Mouse (Mus musculus) Patski (cell line): ENCODE results near the gene Olfr159. TPM values are rescaled to one million over a fixed set of nuclear protein-coding genes. Genes with fewer than 3 reads are reported as not detected.

Experiments
- ATAC-seq: fragments of 100-300 bp; one replicate; pipeline ENCODE4 v1.8.0; 2021
- CTCF ChIA-PET: fragments of 350-600 bp; sonication (Branson Sonifier 250); formaldehyde crosslinking; loops from one replicate; lab custom pipeline; 2022; ENCODE audit warnings: inconsistent platforms; lab: Charles Lee
- POLR2A ChIA-PET: fragments of 350-600 bp; sonication (Branson Sonifier 250); formaldehyde crosslinking; loops from one replicate; lab custom pipeline; 2022; ENCODE audit warnings: antibody characterized with exemption, inconsistent platforms; lab: Charles Lee
- DNase-seq: peaks from one replicate; pipeline ENCODE4 v3.0.0-alpha.2; 2011; ENCODE audit warnings: low read depth, low spot score
- H3K27me3 ChIP-seq: fragments of 371-371 bp; one replicate; pipeline ENCODE4 v1.5.1; 2021
- CTCF ChIP-seq: fragments of 100-300 bp; IDR thresholded peaks from one replicate; pipeline ENCODE4 v1.5.1; 2021
- in situ Hi-C: fragments of 300-500 bp; cut with MboI; formaldehyde crosslinking; loops from 3 replicates; pipeline ENCODE4 v1.11.1; 2018; ENCODE audit warnings: low pct_unique_long_range_greater_than_20kb, mixed read lengths
- polyA plus RNA-seq: library from polyadenylated mRNA; unstranded; gene quantifications from one replicate; pipeline ENCODE4 v1.2.3, GENCODE M21; 2021

The Olfr159 gene
- polyA plus RNA-seq, 1 experiment from 2014 or later: not detected

DNA sequence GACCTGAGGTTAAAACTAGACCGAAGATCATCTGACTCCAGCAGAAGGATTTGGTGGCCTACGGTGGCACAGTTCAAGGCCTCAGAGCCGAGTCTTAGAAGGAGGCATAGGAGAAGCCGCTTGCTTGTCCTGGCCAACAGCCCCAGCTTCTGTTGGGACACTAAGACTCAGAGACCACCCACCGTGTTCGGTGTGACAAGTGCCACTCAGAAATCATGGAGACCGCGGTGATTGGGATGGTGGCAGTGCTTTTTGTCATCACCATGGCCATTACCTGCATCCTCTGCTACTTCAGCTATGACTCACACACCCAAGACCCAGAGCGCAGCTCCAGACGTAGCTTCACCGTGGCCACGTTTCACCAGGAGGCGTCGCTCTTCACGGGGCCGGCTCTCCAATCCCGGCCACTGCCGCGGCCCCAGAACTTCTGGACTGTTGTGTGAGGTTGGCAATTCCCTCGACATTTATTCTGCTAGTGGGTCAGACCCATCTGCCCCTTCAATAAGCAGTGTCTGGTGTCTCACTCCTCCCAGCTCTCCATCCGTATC, 40.0 kb downstream of the Olfr159 start:
- ChIA-PET POLR2A (no interaction called here), CTCF (interaction anchor here (1.5 kb wide), 1 partner anchor 33 kb away, joined by 3 read pairs; no protein-coding TSS in a partner anchor)
- ATAC-seq (no peak), DNase-seq (no peak)
- TF ChIP-seq CTCF: no peak
- in situ Hi-C loops: no loop called here
- no peaks in the 10 kb centered on the region for H3K27me3 ChIP-seq

DNA sequence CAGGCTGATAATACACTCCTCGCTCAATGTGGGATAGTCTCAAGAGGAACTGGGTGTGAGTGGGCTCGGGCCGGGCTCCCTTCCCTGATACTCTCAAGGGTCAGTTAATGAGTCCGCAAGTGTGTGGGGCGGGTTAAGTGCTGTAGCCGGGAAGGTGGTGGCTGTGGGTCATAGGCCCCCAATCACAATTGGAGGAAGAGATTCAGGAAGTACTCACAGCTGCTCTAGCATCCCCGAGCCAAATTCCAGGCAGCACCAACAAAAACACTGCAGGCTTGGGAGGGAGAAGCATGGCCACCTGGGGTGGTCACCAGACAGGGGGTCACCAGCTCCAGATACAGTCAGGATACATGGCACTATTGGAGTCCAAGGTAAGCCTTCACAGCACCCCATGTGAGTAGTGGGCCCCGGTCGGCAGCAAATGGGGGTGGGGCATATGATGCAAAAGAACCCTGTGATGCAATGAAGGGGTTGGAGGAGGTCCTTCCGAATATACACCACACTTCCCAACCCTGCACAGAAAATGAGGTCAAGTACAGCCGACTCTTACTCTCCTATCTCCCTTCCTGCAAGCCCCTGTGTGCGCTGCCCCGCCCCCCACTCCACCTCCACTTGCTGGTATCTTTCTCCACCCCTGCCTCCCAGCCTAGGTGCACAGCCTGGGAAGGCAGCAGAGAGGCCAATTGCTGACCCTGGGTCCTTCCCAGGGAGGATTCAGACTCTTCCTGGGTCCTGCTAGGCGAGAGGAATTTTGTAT, 40.8 kb downstream of the Olfr159 start, which contains the start of gene Spaar:
TSS of gene Spaar (plus strand) at position 241 of the 757 bp plus-strand sequence.
- ATAC-seq (no peak), DNase-seq (no peak)
- no peak for TF ChIP-seq CTCF
- POLR2A ChIA-PET: no interaction called here
- in situ Hi-C loops: no loop called here
- H3K27me3 ChIP-seq: no peaks in the 10 kb centered on the region
- CTCF ChIA-PET: interaction anchor here (1.3 kb wide), 1 partner anchor 14 kb away, joined by 3 read pairs; no protein-coding TSS in a partner anchor

DNA sequence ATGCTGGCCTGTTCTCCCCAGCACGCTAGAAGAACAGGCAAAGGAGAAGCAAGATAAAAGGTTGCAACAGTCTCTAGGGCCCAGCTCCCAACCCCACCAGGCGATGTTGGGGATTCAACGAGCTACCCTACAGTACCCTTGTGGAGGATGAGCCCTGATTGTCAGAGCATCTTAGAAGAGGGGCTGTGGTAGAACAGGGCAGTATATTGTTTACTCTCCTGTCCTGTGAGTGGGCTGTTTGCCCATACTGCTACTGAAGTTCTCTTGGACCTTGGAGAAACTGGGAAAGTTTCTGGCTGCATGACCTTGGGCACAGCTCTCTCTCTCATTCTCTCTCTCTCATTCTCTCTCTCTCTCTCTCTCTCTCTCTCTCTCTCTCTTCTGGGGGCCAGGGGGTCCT, 41.7 kb downstream of the Olfr159 start:
- in situ Hi-C loops: no loop called here
- POLR2A ChIA-PET: no interaction called here
- ATAC-seq: no peak

DNA sequence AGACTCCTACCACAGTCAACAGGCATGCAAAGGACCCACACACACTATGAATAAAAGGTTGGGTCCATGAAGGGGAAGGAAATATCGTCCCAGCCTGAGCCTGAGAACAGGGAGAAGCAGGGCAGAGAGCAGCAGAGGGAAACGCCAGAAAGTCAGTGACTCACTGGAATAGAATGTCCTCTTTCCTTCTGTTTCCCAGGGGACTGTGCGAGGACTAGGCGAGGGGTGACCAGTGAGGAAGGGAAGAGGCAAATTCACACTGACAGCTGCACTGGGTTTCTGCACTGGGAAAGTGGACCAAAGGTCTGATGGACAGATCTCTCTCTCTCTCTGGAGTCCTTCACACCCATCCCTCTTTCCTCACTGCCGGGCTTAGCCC, 42.2 kb downstream of the Olfr159 start:
- CTCF ChIA-PET: interaction anchor here (1.1 to 1.4 kb wide), 3 partner anchors 15 to 98 kb away, joined by 3 to 4 read pairs (median 3); no protein-coding TSS in a partner anchor
- peak; percentile 50 for DNase-seq
- TF ChIP-seq CTCF: no peak
- in situ Hi-C loops: no loop called here
- ATAC-seq: peak; percentile 78
- H3K27me3 ChIP-seq: no peaks in the 10 kb centered on the region
- POLR2A ChIA-PET: no interaction called here

More for the DNA sequence above, 41.7 kb downstream of the Olfr159 start:
- CTCF ChIA-PET: interaction anchor here (1.1 to 1.4 kb wide), 3 partner anchors 14 to 99 kb away, joined by 3 to 4 read pairs (median 3); no protein-coding TSS in a partner anchor
- H3K27me3 ChIP-seq: no peaks in the 10 kb centered on the region
- no peak for DNase-seq
- TF ChIP-seq CTCF: no peak

DNA sequence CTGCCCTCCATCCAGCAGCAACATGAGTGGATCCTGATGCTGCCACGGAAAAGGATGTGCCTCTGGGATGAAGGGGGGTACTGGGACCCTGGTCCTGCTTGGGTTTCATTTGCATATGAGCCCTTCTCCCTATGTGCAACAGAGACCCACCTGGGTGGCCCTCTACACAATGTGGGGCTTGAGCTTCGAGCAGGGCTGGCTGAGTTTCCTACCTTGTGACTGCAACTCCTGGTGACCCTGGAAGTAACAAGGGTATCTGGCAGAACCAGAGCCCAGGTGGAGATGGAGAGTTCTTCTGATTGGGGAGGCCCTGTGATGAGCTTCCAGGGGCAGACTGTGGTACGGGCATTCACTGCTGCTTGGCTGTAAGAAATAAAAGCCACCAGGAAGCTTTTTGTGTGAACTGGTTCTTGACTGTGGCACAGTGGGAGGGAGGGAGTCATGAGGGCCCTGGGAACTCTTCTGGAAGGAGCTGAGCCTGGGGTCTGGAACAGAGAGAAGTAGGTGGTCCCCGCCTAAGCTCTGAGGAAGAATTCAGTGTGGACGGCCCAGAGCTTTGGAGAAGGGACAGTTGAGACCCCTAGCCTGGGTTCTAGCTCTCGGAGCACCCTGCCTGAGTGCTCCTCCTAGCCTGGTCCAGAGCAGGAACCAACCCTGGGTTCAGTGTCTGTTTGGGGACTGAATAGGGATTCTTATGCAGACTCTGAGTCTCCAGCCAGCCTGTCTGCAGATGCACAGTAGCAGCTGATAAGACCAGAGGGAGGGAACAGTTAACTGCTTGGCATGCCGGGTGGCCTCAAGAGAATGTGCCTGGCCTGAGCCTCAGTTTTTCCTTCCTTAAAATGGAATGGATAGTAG, 42.9 kb downstream of the Olfr159 start:
- in situ Hi-C loops: no loop called here
- no peak for TF ChIP-seq CTCF
- DNase-seq: no peak
- H3K27me3 ChIP-seq: no peaks in the 10 kb centered on the region
- POLR2A ChIA-PET: no interaction called here
- CTCF ChIA-PET: interaction anchor here (0.9 to 1.4 kb wide), 2 partner anchors 62 to 98 kb away, joined by 3 to 4 read pairs; no protein-coding TSS in a partner anchor
- peak; percentile 15 for ATAC-seq

DNA sequence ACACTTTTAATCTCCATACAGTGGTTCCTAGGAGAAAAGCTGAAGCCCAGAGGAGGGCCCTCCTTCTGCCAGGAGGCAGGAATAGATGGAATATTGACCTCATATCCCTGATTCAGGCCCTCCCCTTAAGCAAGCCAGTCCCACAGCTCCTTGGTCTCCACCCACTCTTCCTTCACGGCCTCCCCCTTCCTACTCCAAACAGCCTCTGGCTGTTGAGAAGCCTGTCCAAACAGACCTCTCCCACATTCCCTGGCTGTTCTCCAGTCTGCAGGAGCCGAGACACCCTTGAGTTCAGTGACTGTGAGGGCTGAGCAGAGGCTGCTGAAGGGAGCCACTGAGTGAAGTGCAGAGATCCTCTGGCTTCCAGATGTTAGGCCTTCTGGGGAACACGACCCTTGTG, 43.8 kb downstream of the Olfr159 start, which contains the start of gene Hrct1:
TSS of gene Hrct1 (plus strand) at position 194 of the 400 bp plus-strand sequence.
- ChIA-PET POLR2A (no interaction called here), CTCF (interaction anchor here (0.9 to 2.6 kb wide), 2 partner anchors 36 to 55 kb away, joined by 3 to 11 read pairs; no protein-coding TSS in a partner anchor)
- no peaks in the 10 kb centered on the region for H3K27me3 ChIP-seq
- in situ Hi-C loops: no loop called here
- DNase-seq (no peak), ATAC-seq (no peak)
- no peak for TF ChIP-seq CTCF

DNA sequence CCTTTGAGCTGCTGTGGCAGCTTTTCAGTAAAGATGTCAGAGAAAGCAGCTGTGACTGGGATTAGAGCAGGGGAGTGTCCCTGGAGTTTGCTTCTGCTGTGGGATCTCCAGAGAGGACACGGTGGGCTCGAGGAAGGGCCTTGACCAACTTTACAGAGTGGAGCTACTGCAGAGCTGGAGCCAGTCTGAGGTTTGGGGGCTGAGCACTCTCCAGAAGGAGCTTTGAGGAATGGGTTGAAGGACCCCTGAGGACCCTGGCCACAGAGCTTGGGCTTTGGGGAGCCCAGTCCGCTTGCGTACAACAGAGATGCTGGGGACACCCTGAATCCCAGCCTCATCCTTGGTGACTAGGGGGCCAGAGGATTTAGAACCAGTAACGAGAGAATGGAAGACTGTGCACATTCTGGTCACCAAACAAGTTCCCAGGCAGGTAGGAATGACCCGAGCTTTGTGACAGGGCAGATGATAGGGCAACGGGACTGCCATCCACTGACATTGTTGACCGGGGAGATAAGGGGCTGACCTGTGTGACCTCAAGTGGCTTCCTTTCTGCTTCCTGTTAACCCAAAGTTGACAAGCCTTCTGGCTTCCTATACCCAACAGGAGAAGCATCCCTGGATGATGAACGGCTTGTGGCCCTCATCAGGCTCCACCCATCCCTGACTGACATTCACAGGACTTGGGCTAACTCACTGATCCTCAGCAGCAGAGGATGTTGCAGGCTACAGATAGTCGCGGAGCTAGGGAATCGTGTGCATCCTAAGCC, 44.4 kb downstream of the Olfr159 start:
- POLR2A ChIA-PET: no interaction called here
- TF ChIP-seq CTCF: no peak
- no peak for DNase-seq
- no peaks in the 10 kb centered on the region for H3K27me3 ChIP-seq
- in situ Hi-C loops: no loop called here
- CTCF ChIA-PET: interaction anchor here (0.8 to 2.6 kb wide), 4 partner anchors 16 to 55 kb away, joined by 3 to 11 read pairs (median 4); no protein-coding TSS in a partner anchor
- ATAC-seq: no peak

DNA sequence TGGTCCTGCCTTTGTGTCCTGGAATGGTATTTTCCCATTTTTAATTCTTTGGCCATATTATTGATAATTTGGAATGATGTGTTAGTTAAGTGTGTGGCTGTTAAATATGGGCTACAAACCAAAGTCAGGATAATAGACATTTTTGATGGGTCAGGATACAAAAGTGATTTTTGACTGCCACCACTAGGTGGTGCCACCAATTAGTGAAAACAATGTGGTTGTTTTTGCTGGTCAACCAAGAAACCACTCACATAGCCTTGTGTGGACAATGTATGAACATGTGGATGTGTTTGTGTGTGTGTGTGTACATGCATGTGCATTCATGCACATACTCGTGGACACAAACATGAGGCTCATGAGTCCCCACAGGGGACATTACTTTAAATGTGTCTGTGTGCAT, 46.0 kb downstream of the Olfr159 start:
- in situ Hi-C loops: no loop called here
- no peak for TF ChIP-seq CTCF
- ChIA-PET POLR2A (no interaction called here), CTCF (interaction anchor here (0.8 to 2.6 kb wide), 3 partner anchors 15 to 38 kb away, joined by 4 to 11 read pairs (median 5); no protein-coding TSS in a partner anchor)
- H3K27me3 ChIP-seq: no peaks in the 10 kb centered on the region
- no peak for ATAC-seq
- DNase-seq: no peak

DNA sequence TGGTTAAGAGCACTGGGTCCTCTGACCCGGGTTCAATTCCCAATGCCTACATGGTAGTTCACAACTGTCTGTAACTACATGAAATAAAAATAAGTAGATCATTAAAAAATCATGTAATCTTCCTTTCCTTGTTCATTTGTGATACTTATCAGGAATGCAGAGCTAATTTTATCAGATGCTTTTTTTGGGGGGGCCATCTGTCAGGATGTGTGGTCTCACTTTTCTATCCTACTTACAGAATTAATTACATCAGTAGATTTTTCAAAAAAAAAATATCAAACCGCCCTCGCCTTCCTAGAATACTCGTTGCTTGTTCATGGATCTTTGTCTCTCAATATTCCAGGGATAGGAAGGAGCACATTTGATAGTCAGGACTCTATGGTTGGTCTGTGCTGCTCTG, 48.6 kb downstream of the Olfr159 start:
- ChIA-PET POLR2A (no interaction called here), CTCF (no interaction called here)
- no peak for TF ChIP-seq CTCF
- H3K27me3 ChIP-seq: no peaks in the 10 kb centered on the region
- ATAC-seq (no peak), DNase-seq (no peak)
- in situ Hi-C loops: no loop called here
